Mouse (Mus musculus) ovary, postnatal 14 days (tissue): ENCODE results near the gene Mbd5.

Source experiments
- DNase-seq: peaks from one replicate; pipeline ENCODE4 v3.0.0; 2022; ENCODE audit warnings: low spot score

Gene Mbd5

GRCm38 (mm10) chr2:49349813-49350212, 400.5 kb downstream of the Mbd5 start:
- DNase-seq: peak; percentile 41

GRCm38 (mm10) chr2:49350852-49351251, 401.5 kb downstream of the Mbd5 start:
- DNase-seq: no peak

DNA sequence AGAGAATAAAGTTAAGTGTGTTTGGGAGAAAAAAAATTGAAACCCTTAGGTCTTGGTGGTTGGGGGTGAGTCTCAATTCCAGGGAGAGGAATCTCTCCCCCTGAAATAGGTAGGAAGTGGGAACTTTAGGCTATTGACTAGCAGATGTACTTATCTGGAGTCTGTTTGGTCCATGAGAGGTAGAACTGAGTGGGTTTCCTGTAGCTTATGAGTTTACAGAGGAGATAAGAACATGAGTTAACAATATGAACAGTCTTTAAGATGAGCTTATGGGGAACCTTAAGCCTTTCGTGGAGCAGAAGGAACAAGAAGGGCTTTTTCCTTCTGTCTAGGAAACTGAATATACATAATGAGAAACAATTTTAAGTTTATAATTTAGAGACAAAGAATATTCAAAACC, 404.8 kb downstream of the Mbd5 start:
- DNase-seq: no peak

DNA sequence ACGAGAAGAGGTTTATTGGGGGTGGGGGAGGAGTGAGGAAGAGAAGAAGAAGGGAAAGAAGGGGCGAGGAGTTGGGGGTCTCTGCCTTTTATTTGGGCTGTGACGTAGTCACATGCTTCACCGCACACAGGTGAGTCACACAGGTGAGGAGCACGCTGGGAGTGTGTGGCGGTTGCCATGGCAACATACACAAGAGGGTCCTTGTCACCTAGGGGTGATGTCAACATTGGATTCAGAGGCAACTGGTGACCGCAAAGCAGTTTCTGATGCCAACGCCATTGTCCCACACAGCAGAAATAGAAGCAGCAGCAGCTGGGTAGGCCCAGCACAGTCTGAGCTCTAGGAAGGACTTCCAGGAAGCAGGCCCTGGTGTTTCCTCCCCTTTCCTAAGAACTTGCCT, 406.6 kb downstream of the Mbd5 start:
- DNase-seq: no peak

GRCm38 (mm10) chr2:49358128-49358814, 409.0 kb downstream of the Mbd5 start:
- no peak for DNase-seq

GRCm38 (mm10) chr2:49358839-49359520, 409.7 kb downstream of the Mbd5 start:
- peak; percentile 33 for DNase-seq

DNA sequence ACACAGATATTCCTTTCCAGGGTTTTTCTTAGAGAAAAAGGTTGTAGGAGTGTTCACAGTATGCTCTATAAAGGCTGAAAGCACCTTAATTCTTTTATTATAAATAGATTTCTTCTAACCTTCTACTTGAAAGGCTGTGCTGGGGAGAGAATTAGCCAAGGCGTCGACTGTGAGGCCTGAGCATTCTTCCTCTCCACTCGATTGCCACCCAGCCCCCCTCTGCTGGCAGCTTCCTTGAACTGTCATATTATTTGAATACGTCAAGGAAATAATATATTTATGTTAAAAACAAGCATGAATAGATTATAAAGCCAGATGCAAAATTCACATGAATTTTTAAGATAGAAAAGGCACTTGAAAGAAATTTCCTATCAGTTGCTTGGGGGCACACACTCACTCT, 410.4 kb downstream of the Mbd5 start:
- DNase-seq: no peak

DNA sequence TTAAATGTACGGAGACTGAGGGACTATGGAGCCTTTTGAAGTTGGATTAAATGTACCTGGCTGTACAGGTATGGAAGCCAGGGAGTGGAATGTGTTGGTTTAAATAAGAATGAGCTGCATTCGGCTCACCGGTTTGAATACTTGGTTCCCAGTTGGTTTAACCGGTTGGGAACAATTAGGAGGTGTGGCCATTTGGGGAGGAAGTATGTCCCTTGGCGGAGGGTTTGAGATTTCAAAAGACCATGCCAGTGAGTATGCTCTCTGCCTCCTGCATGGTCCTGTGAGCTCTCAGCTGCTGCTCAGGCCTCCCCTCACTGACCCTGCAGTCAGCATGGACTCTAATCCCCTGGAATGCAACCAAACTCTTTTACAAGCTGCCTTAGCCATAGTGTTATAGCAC, 415.2 kb downstream of the Mbd5 start:
- no peak for DNase-seq

DNA sequence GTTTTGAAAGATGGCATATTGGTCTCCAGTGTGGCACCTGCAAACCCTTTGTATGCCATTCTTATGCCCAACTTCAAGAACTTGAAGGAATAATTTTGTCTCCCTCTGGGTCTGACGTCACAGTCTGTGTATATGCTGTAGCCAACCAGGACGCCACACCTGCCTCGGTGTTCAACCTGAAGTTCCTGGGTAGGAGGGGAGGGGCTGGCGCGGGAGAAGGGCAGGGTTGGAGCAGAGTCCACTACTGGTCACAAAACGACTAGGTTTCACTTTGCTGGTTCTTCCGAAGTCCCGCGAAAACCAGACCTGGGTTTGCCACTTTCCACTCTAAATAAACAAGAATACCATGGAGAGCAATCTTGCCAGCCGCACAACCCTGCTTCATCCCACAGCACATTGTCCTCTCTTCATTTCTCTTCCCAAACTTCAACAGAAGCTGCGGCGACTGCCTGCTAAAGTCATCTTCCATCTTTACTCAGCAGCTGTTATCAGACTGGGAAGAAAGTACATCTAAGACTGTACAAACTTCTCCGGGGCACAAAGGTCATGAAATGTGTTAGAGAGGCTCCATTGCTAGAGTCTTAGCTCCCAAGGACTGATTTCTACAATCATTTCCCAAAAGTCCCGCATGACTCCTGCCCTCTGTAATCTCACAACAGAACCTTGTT, 417.7 kb downstream of the Mbd5 start:
- no peak for DNase-seq

DNA sequence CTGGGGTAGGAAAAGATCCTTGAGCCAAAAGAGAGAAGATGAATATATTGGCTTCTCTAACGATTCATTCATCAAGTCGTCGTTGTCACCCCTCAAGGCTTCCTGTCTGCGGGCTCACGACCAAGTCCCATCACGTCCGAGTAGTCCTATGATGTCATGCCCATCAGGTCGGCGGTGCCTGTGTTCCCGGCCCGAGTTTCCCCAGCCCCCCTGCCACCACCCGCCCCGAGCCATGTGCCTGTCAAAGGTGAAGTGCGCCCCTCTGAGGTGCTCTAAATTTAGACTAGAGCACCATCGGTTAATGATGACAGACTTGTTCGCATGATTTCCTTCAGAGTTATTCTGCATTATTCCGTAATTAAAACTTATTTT, 418.2 kb downstream of the Mbd5 start:
- no peak for DNase-seq

DNA sequence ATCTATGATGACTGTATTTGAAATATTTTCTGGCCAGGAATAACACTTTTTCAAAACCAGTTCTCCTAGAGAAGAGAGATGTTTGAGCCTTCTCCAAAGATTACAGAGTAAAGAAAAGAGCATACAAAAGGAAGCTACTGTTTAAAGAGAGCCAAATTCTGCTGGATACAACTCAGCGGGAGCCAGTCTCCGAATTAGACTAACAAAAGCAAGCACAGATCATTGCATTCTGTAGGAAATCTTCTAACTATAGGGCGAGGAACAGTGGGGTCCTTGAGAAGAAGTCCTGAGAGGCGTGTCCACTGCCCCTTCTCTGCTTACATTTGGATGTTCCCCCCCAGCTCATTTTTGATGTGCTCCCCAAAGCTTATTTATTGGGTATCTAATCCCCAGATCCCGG, 422.3 kb downstream of the Mbd5 start:
- DNase-seq: no peak

DNA sequence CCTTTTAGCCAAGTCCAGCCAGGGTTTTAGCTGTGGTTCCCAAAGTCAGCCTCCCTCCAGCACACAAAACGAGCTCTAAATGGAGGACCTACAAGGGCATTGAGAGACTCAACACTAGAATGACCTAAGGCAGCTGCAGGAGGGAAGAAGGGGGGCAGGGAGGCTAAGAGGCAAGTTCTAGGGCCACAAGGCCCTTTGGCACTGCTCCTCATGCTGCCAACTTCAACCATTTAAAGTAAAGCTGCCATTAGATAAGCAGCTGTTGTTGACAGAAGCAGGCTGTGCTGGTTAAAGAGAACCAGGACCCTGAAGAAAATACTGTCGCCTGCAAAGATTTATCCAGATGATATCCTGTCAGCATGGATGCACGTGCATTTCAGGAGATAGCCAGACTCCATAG, 423.3 kb downstream of the Mbd5 start:
- no peak for DNase-seq
